Mouse (Mus musculus) gastrocnemius, adult 8-10 months (tissue): ENCODE results near the gene Trpm4. TPM values are rescaled to one million over a fixed set of nuclear protein-coding genes. Genes with fewer than 3 reads are reported as not detected.

Source experiments
- DNase-seq, 2 experiments: peaks; one replicate each; pipeline ENCODE4 v3.0.0; 2022; ENCODE audit warnings: low spot score in 2 of 2
- total RNA-seq, 4 experiments: library from RNA; stranded (reverse); gene quantifications; 2 replicates each; pipeline ENCODE4 v1.2.4; 2022

The Trpm4 gene
- total RNA-seq, 4 experiments from 2014 or later, result 30.7 to 35.6 (median 32.0) TPM

DNA sequence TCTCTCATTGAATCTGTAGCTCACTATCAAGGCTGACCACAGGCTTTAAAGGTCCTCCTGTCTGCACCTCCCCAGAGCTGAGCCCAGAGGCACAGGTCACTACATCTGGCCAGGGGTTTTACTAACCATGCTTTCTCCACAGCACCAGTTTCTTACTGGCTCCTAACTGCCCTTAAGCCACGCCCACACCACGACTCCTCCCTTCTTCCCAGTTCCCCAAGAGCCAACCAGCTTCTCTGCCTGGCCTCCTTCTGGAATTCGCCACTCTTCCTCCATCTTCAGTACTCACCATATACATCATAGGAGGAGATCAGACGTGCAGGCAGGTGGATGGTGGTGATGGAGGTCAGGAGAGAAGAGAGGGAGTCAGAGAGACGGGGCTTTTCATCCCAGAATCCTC, 19.5 kb upstream of the Trpm4 start:
- no peak for DNase-seq

DNA sequence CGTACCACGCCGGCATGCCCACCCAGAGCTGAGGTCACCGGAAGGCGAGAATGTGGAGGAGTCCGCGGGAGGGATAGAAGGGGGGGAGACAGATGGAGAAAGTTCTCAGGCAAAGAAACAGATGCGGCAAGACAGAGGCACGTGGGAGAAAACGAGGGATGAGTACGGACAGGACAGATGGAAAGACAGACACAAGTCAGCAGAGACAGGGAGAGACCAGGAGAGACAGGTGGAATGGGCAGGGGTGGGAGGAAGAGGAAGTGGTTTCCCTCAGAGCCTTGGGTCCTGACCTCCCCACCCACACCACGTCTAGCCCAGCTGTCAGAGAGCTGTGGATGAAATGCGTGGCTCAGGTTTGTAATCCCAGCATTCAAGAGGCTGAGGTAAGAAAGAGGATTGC, 13.3 kb upstream of the Trpm4 start:
- DNase-seq, result no peak

DNA sequence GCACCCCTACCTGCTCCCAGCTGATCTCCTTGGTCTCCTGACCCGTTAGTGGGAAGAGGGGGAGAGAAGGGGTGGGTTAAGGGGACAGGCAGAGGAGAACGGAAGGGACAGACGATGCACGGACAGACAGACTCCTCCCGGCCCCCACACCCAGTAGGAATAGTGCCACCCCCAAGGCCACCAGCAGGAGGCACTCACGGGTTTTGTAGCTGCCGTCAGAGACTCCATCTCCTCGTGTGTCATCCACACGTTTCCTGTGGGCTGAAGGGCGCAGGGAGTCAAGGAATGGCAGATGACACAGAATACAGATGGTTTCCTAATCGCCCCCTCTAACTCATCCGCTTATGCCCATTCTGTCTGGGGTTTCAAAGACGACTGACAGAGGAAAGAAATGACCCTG, 10.0 kb upstream of the Trpm4 start:
- DNase-seq, result no peak

DNA sequence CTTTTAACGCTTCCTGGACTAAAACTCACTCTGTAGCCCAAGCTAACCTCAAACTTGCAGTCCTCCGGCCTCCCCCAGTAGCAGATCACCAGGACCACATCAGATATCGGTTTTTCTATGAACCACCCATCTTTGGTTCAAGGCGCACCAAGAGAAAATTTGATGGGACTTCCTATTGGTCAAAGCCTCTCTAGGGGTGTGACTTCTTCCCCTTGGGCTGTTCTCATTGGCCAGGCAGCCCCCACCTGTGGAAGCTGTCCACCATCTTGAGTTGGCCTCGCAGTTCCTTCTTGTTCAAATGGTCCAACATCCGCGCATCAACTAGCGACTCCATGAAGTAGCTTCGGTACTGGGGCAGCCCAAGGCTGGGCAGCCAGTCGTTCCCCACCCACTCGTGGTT, 8.5 kb upstream of the Trpm4 start:
- no peak for DNase-seq

DNA sequence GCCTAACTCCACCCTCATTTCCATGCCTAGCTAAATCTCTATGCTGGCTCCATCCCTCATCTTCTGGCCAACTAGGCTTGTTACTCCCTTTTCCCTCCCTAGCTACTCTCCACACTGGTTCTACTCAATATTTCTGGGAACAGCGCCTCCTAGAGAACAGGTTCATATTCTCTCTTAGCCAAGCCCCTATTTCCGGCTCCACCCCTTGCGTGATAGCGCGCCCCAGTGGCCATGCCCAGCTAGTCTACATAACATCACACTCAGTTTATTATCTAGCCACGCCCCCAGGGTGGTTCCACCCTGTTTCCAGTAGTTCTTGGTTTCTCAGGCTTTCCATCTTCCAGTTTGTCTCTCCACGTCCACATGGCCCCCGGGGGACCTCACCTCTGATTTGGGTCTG, 7.7 kb upstream of the Trpm4 start:
- DNase-seq, result peak; percentile 73 to 78

DNA sequence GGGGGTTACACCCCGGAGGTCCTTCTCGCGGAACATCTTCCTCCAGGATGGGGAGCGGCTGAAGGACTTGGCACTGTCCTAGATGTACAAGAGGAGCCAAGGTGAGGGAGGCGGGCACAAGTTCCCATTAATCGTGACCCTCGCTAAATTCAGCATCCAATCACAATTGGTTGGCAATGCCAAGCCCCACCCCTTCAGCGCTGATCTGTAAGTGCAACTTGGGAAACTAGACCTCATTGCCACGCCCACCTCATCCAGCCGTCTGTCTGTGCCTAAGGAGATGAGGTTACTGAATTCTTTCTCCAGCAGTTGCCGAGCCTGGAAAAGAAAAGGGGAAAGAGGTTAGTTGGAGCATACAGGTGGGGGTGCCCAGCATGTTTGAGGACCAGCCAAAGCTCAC, 7.1 kb upstream of the Trpm4 start:
- peak in 1 of 2 experiments; percentile 34 for DNase-seq

DNA sequence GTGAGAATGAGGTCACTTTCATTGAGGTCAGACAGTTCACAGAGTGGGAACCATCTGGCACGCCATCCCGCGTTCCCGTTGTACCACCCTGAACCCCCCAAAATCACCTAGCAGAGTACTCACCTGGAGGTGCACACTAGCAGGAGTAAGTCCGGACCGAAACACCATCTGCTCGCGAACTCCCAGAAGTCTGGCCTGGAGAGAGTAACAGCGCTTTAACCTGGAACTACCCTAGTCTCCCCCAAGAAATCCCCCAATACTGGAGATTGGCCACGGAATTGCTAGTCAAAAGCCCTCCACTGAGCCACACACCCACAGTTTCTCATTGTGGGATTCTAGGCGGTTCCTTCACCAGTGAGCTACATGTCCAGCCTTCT, 6.5 kb upstream of the Trpm4 start:
- no peak for DNase-seq

DNA sequence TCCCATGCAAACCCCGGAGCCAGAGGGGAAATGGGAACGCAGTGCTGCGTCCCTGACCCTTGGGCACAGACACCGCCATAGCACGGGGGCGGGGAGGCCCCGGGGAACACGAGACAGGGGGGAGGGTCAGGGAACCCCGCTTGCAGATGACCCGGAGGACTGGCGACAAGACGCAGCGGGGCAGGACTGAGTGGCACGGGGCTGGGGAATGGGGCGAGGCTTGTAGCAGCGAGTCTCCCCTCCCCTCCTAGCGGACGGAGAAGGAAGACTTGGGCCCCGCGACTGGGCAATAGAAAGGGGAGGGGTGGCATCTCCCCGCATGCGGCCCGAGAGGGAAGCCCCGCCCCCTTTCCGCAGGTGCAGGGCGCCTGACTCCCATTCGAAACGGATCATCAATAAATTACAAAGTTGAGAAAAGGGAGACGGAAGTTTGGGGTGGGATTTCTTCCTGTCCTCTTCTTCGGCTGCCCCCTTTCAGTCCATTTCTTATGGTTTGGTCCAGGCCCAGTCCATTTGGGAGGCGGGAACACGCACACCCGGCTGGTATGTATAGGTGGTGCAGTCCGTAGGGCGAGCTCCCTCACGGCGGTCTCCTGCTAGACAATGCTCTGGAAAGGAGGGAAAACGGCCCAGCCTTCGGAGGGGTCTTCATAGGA, 6.0 kb upstream of the Trpm4 start:
- DNase-seq, result peak; percentile 23 to 28

DNA sequence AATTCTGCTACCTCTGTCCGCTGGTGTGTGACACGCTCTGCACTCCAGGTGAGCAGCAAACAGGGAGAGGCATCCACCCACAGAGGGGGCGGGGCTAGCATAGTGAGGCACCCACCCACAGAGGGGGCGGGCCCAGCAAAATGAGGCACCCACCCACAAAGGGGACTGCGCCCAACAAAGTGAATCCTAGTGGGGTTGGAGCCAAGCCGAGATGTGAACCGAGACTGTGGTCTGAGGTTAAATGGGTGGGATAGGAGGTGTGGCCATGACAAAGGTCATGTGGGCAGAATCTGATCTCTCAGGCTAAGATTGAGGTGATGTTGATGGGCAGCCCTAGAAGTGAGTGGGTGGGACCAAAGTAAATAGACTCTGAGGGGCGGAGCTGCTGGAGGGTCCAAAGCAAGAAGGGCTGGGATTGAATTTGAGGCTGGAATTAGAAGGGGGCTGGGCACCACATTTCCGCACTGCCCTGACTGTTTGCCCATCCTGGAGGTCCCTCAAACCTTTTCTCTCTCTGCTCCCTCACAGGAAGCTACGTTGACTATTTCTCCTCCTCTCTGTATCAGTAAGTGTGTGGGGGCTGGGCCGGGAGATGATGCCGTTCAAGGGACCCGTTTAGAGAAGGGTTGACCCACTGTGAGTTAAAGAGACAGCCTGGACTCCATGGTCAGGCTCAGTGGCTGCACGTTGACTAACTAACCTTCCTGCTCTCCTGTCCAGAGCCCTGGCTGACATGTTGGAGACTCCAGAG, 4.8 kb upstream of the Trpm4 start:
- peak in 1 of 2 experiments; percentile 48 for DNase-seq

DNA sequence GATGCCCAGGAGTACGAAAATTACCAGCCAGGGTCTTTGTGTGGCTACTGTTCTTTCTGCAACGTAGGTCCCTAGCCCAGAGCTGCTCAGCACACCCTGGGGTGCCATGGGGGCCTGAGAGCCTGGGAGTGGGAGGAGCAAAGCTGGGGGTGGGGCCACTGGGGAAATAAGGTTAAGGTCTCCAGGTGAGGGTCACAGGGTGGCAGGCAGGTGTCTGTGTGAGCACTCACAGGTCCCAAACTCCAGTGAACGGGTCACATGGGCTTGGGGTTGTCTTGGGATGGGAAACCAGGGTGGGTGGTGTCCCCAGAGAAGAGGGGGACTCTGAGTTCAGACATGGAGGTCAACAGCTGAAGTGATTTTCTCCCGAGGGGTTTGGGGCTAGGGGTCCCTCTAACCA, 3.9 kb upstream of the Trpm4 start:
- no peak for DNase-seq

DNA sequence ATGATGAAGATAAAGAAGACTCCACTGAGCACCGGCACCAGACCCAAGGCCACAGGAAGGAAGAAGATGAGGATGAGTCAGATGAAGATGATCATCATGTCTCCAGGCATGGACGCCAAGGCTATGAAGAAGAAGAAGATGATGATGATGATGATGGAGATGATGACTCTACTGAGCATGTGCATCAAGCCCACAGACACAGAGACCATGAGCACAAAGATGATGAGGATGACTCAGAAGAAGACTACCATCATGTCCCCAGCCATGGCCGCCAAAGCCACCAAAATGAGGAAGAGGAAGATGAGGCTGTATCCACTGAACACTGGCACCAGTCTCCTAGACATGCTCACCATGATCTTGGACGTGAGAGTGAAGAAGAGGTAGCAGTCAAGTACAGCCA, 2.7 kb upstream of the Trpm4 start:
- DNase-seq, result no peak

DNA sequence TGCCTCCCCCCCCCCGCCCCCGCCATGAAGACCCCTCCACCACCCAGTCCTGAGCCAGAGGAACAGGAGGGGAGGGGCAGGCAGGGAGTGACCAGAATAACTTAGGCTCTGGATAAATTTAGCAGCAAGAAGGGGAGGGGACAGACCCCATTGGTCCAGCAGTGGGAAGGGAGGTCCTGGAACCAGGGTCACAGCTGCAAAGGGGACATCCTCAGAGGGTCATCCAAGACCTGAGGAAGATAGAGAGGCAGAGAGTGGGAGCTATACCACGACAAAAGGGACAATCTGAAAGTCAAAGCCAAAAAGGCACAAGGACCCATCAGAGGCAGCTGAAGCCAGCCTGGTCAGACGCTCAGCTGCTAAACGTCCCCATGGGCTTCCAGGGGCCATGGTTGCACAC, 1.5 kb upstream of the Trpm4 start, which contains the start of gene Hrc:
Gene Hrc (plus strand): TSS at position 235 of the 400 bp plus-strand sequence.
- peak; percentile 47 to 64 for DNase-seq

DNA sequence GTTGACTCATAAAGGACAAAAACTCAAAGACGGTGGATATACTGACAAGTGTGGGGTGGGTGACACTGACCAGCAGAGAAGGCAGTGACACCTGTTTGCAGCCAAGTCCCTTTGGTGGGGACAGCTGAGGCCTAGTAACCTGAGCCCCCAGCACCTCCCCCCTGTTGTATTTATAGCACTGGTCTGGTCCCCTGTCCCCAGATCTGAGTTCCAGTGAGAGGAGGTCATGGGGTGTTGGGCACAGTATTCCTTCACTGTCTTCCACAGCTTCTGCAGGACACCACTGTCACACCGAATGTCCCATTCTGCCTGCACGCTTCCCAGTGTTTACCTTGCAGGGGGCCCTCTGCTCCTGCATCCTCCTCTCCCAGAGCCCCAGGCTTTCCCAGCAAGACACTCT, 1.0 kb upstream of the Trpm4 start:
- peak; percentile 69 to 77 for DNase-seq

DNA sequence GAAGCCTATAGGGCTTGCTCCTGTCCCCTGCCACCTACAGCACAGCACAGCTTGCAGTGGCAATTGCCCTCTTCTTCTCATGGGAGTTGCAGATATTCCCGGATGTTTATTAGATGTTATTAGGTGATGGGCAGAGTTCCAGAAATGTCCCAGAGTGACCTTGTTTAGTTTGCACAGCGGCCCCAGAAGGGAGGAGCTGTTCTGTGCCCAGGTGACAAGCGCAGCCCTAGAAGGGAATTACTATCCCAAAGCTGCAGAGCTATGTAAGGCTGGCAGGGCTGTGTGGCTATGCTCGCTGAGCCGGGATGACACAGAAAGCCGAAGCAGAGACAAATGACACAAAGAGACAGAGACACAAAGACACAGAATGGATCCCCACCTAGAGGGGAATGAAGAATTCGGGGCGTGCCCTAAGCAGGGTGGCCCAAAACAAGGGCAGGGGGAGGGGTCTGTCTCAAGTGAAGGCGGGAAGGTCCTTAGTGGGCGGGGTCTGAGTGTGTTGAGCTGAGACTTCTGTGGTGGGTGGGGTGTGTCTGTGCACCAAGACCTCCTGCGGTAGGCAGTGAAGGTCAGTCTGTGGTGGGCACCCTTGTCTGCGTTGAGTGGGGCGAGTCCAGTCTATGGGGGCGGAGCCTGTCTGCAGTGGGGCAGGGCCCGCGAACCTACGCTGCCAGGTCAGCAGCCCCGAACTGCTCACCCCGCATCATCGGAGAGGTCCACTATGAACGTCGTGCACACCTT, 725 bp downstream of the Trpm4 start:
- peak; percentile 22 to 46 for DNase-seq

DNA sequence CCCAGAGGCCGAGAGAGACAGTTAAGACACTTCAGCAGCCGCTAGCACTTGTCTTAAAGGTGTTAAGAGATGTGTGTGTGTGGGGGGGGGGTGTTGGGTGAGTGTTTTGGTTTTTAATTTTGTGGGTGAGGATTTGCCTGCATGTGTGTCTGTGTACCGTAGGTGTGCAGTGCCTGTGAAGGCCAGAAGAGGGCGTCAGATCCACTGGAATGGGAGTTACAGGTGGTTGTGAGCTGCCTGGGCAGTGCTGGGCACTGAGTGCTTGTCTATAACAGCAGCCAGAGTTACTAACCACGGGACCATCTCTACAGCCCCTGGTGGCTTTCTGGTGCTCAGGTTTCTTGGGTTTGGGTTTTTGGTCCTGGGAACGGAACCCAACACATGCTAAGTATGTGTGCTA, 2.1 kb downstream of the Trpm4 start:
- no peak for DNase-seq

DNA sequence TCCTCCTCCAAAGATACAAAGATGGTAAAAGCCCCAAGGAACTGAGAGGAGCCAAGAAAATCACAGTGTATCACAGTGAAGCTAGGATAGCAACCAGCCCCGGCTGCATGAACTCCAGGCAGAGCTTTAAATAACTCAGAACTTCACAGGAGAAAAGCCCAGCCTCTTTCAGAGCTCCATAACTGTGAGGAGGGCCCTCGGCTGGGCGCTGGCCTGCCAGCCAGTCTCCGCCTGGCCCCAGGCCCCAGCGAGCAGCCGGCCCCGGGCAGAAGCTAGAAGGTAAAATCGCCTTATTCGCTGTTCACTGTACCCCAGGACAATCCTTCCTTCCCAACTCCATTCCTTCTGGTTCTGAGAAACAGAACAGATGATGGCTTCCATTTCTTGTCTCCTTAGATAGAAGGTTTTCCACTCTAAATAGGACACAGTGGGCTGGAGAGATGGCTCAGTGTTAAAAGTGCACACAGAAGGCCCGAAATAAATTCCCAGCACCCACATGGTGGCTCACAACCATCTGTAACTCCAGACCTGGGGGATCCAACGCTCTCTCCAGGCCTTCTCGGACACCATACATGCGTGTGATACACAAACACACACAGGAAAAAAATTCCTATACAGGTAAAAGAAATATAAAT, 4.6 kb downstream of the Trpm4 start:
- DNase-seq, result peak; percentile 27 to 39

DNA sequence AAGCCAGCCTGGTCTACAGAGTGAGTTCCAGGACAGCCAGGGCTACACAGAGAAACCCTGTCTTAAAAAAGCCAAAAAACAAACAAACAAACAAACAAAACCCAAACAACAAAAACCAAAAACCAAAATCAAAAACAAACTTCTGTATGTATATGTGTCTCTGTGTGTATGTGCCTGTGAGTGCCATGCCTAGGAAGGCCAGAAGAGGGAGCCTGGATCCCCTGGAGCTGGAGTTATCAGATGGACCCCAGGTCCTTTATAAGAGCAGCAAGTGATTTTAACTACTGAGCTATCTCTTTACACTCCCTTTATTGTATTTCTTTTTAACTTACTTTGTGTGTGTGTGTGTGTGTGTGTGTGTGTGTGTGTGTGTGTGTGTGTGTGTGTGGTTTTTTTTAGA, 7.8 kb downstream of the Trpm4 start:
- no peak for DNase-seq

DNA sequence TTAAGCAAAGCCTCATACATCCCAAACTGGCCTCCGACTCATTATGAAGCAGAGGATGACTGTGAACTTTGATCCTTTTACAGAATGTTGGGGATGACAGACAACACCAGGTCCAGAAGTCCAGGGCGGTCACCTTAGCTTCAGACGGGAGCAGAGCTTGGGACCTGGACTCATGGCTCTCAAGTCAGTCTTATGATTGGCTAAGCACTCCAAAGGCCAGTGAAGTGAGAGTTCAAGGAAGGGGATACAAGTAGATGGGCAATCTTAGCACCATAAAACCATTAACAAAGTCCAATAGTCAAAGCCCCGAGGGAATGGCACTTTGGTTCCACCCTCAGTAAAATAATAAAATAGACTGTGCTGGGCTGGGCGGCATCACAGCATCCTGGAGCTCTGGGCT, 10.5 kb downstream of the Trpm4 start:
- DNase-seq, result no peak

DNA sequence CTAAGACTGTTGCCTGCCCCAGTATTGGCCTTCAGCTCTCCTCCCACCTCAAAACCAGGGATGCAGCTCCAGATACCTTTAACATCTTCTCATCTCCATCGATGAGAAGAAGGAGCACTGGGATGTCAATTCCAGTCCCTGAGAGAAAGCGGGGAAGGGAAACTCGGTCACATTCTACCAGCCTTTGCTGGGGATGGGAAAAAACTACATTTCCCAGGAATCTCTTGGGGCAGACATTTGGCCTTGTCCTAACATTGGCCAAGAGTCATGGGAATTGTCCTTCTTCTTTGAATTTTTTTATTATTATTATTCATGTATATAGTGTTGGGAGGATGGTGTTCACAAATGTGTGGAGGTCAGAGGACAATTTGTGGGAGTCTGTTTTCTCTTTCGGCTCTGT, 11.3 kb downstream of the Trpm4 start:
- DNase-seq, result no peak

DNA sequence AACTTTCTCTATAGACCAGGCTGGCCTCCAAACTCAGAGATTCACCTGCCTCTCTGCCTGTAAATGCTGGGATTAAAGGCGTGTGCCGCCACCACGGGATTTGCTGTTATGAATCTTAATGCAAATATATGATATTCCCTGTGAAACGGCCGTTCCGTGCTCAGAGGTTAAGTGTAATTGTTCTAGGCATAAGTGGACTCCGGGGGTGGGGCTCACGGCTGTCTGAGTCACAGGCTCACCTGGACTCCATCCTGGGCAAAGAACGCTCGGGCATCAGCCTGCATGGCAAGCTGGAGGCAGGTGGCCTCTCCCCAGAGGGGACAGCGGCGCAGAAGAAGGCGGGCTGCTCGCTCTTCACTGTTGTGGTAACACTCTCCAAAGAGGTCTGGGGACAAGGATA, 17.0 kb downstream of the Trpm4 start:
- DNase-seq, result no peak

DNA sequence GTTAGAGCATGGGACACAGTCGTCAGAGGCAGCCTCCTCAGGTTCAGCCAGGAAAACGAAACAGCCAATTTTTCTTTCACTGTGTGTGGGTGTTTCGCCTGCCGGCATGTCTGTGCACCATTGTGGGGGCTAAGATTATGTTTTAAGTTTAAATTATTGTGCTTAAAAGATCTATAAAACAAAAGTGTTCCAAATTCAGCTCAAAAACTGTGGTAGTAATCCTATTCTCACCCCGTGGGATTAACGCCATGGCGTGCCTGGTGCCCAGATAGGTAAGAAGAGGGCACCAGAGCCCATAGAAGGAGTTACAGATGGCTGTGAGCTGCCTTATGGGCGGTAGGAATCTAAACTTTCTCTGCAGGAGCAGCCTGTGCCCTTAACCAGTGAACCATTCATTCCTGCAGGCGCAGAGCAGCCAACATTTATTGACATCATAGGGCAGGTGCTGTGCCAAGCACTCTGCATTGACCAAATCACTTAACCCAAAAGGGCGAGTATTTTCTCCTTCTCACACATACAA, 18.3 kb downstream of the Trpm4 start:
- no peak for DNase-seq

DNA sequence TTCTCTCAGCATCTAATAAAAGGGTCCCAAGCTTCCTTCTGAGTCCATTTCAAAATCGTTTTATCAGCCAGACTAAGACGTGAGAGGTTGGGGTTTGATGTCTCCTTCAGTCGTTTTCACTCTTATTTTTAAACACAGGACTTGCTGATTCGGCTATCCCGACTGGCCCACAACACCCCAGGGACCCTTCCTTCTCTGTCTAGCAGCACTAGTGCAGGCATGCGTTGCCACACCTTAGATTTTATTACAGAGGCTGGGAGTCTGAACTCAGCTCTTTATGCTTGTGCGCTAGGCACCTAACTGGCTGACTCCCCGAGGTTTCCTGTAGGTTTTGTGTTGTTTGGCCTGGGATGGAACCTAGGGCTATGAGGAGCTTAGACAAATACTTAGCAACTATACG, 20.1 kb downstream of the Trpm4 start:
- no peak for DNase-seq
